8 mouse cellular contexts compared by ENCODE assay signal in genomic region chr10:60350805-60351167, GRCm38 (mm10). TPM values are rescaled to one million over a fixed set of nuclear protein-coding genes. Genes with fewer than 3 reads are reported as not detected.
DNase-seq lines count a peak whose midpoint lies in the region; ATAC-seq and TF ChIP-seq lines count a peak whose summit lies in the region.

No protein-coding gene starts in this region.

- peaks cover 19% of the 10 kb centered on the region for H3K4me1 ChIP-seq in G1E (ENCODE audit: insufficient read depth, low read depth, low read length)
- peaks cover 14% of the 10 kb centered on the region; the same call in 1 of the 2 replicates for H3K4me1 ChIP-seq in forebrain, embryonic 11.5 days (replicated peaks; ENCODE audit: control insufficient read depth, insufficient read depth, low read length)

- no peak for TF ChIP-seq CTCF in G1E (IDR thresholded peaks at IDR 0.05; ENCODE audit: low read depth, low read length)

- H3K9me3 ChIP-seq in G1E (replicated peaks), result no peaks in the 10 kb centered on the region
- H3K9me3 ChIP-seq in forebrain, embryonic 11.5 days (ENCODE audit: control insufficient read depth, low read length), result no peaks in the 10 kb centered on the region

- ATAC-seq in G1E (ENCODE audit: extremely low read depth, insufficient number of reproducible peaks, low FRiP score, poor library complexity, severe bottlenecking), result peak; percentile 34; the same call in 1 of the 2 replicates
- 0 out of 2 replicates have a peak, but pooled peaks have one; percentile 20 for ATAC-seq in forebrain, embryonic 11.5 days (replicated peaks; ENCODE audit: low FRiP score)
- no peak for ATAC-seq in granulocyte monocyte progenitor cell, adult 5-6 weeks (replicated peaks; ENCODE audit: poor library complexity, severe bottlenecking)

- H3K27ac ChIP-seq in forebrain, embryonic 11.5 days (ENCODE audit: low read depth, low read length), result no peak overlapping the region

- no peak overlapping the region for H3K4me2 ChIP-seq in forebrain, embryonic 11.5 days (ENCODE audit: low read depth, low read length, severe bottlenecking)

- intact Hi-C loops in heart, postnatal 14 days (cut with DNase I), result no loop called here

- H3K9ac ChIP-seq in forebrain, embryonic 11.5 days (ENCODE audit: low read length), result no peak overlapping the region

- DNase-seq in G1E (ENCODE audit: low spot score), result peak; percentile 23
- DNase-seq in adrenal gland, postnatal 36 days, result peak; percentile 96 to 97
- DNase-seq in forebrain, embryonic 11.5 days (ENCODE audit: low spot score), result peak; percentile 86
- peak; percentile 92 to 96 for DNase-seq in heart, postnatal 14 days
- peak; percentile 42 to 76 for DNase-seq in layer of hippocampus, postnatal 25 days (ENCODE audit: extremely low spot score in 1 of 2, low spot score in 1 of 2)
- DNase-seq in lung, postnatal 4 days, result peak; percentile 94 to 96
- DNase-seq in skeletal muscle tissue, adult 2 months (ENCODE audit: low read depth, low spot score), result peak; percentile 86

- H3K4me3 ChIP-seq in G1E (ENCODE audit: low read depth, low read length), result no peak overlapping the region
- H3K4me3 ChIP-seq in forebrain, embryonic 11.5 days (ENCODE audit: low read depth, low read length), result no peak overlapping the region

- no peaks in the 10 kb centered on the region for H3K27me3 ChIP-seq in G1E (ENCODE audit: insufficient read depth, low read length)
- peaks cover 10% of the 10 kb centered on the region; the same call in 1 of the 2 replicates for H3K27me3 ChIP-seq in forebrain, embryonic 11.5 days (ENCODE audit: control insufficient read depth, insufficient read depth, low read length)

- 55% methylated on average over 3 of the region's 3 CpGs for WGBS in forebrain, embryonic 11.5 days

- H3K36me3 ChIP-seq in G1E (replicated peaks), result no peaks in the 10 kb centered on the region
- no peaks in the 10 kb centered on the region for H3K36me3 ChIP-seq in forebrain, embryonic 11.5 days (ENCODE audit: control insufficient read depth, insufficient read depth, low read length)

RNA-seq across cellular contexts. Expression of gene Vsir, which starts 4.1 kb away (rescaled TPM):
- total RNA-seq in G1E (2014; fragmentation: Nextera tagmentation) (3.9 TPM in 1 of 2 replicates, not detected in the other), G1E (2017) (0.11 and 0.12 TPM in 2 replicates)
- 0.02 and 0.21 TPM in 2 replicates for polyA plus RNA-seq in G1E (2012)
- 10 to 100 TPM; 10.0 to 16.9 TPM for total RNA-seq in adrenal gland, postnatal 36 days (2021)
- polyA plus RNA-seq in forebrain, embryonic 11.5 days (2014; fragmentation: Nextera tagmentation; extraction: Ambion mirVana), result 0.96 and 1.2 TPM in 2 replicates
- total RNA-seq in heart, postnatal 14 days (2021), result 10 to 100 TPM; 22.6 to 24.4 TPM
- total RNA-seq in layer of hippocampus, postnatal 25 days (2021), result 10 to 100 TPM; 25.2 to 25.9 TPM
- 45.9 and 57.9 TPM in 2 replicates for total RNA-seq in granulocyte monocyte progenitor cell, adult 5-6 weeks (2014; fragmentation: Nextera tagmentation)
- total RNA-seq in granulocyte monocyte progenitor cell, adult 5-6 weeks (2017), result 108 and 143 TPM in 2 replicates

RNA-seq across cellular contexts. Expression of gene Gm17455, which starts 48.7 kb away (rescaled TPM):
- total RNA-seq in G1E (2014; fragmentation: Nextera tagmentation) (not detected in 2 replicates), G1E (2017) (not detected in 2 replicates)
- not detected in 2 replicates for polyA plus RNA-seq in G1E (2012)
- not detected for total RNA-seq in adrenal gland, postnatal 36 days (2021)
- polyA plus RNA-seq in forebrain, embryonic 11.5 days (2014; fragmentation: Nextera tagmentation; extraction: Ambion mirVana), result 1.7 and 4.2 TPM in 2 replicates
- total RNA-seq in heart, postnatal 14 days (2021), result not detected
- 1 to 10 TPM in 1 of 2 experiments, under 1 TPM in 1; 0.34 to 1.2 TPM for total RNA-seq in layer of hippocampus, postnatal 25 days (2021)
- total RNA-seq in granulocyte monocyte progenitor cell, adult 5-6 weeks (2014; fragmentation: Nextera tagmentation), result not detected in 2 replicates
- total RNA-seq in granulocyte monocyte progenitor cell, adult 5-6 weeks (2017), result not detected in 2 replicates

Comparison
In these comparisons a context has a peak if more than half of its experiments do, and no peak if none do; other contexts are left out.
1. DNase-seq: peak in every context shown above with its lines; median percentile 96 in adrenal gland, postnatal 36 days; 95 in lung, postnatal 4 days; 94 in heart, postnatal 14 days; 86 in forebrain, embryonic 11.5 days; 86 in skeletal muscle tissue, adult 2 months; 59 in layer of hippocampus, postnatal 25 days; 23 in G1E.